ENCODE assay signal across 9 mouse cellular contexts in genomic region chr2:168025174-168025573, GRCm38 (mm10). TPM values are rescaled to one million over a fixed set of nuclear protein-coding genes. Genes with fewer than 3 reads are reported as not detected.
A peak's percentile ranks its signal among the peaks of the same experiment; 100 is the strongest.
DNase-seq lines count a peak whose midpoint lies in the region; ATAC-seq lines count a peak whose summit lies in the region.
"Had no signal": no experiment of that assay in that cellular context is flagged by ENCODE, and none has a peak within 500 bp of the region (broad histone marks: within the 10 kb centered on the region; RNA-seq: fewer than 3 reads in every experiment).

No protein-coding gene starts in this region.

- H3K4me1 ChIP-seq in liver, embryonic 12.5 days, result peaks cover 21% of the 10 kb centered on the region
- H3K4me1 ChIP-seq: midbrain, embryonic 12.5 days had no signal

- no peak overlapping the region for H3K4me3 ChIP-seq in liver, embryonic 12.5 days
- H3K4me3 ChIP-seq: midbrain, embryonic 12.5 days had no signal

- no peak overlapping the region for H3K9ac ChIP-seq in liver, embryonic 12.5 days
- H3K9ac ChIP-seq: midbrain, embryonic 12.5 days had no signal

- H3K9me3 ChIP-seq in liver, embryonic 12.5 days (replicated peaks), result peaks cover 8% of the 10 kb centered on the region
- H3K9me3 ChIP-seq: midbrain, embryonic 12.5 days had no signal

- H3K4me2 ChIP-seq in liver, embryonic 12.5 days, result no peak overlapping the region
- H3K4me2 ChIP-seq: midbrain, embryonic 12.5 days had no signal

- H3K36me3 ChIP-seq in liver, embryonic 12.5 days, result 0 out of 2 replicates have a peak, but pooled peaks cover 3% of the 10 kb centered on the region
- H3K36me3 ChIP-seq: midbrain, embryonic 12.5 days had no signal

- H3K27ac ChIP-seq in liver, embryonic 12.5 days, result peak overlapping the region; percentile 9; the same call in 1 of the 2 replicates
- H3K27ac ChIP-seq: midbrain, embryonic 12.5 days had no signal

- H3K27me3 ChIP-seq in liver, embryonic 12.5 days (replicated peaks), result no peaks in the 10 kb centered on the region
- H3K27me3 ChIP-seq: midbrain, embryonic 12.5 days had no signal

- no peak for DNase-seq in liver
- DNase-seq in heart, postnatal 4 days, result peak; percentile 70
- DNase-seq in left cerebral cortex, adult 9 months (ENCODE audit: low spot score in 2 of 2), result peak; percentile 58 to 79
- DNase-seq in skeletal muscle tissue, adult 2 months (ENCODE audit: low read depth, low spot score), result peak; percentile 36
- DNase-seq in natural killer cell, adult 2 months (ENCODE audit: low spot score in 2 of 2), result no peak
- no peak for DNase-seq in embryo, embryonic 9.5 days (ENCODE audit: extremely low spot score)
- DNase-seq in thymus, postnatal 0 days (ENCODE audit: low spot score), result no peak

- WGBS in liver, embryonic 12.5 days (ENCODE audit: insufficient replicate concordance), result 76% methylated on average over 12 of the region's 12 CpGs

- ATAC-seq in liver, embryonic 12.5 days, result no peak

RNA-seq across cellular contexts. Expression of gene Ripor3, which starts 14.8 kb away (rescaled TPM):
- polyA plus RNA-seq in liver, embryonic 12.5 days (2016; fragmentation: Nextera tagmentation; extraction: Ambion mirVana), result 2.4 and 2.9 TPM in 2 replicates
- total RNA-seq in heart, postnatal 4 days (2021), result under 1 TPM; 0.45 to 0.91 TPM
- polyA plus RNA-seq in thymus, postnatal 0 days (2015; fragmentation: Nextera tagmentation; extraction: Ambion mirVana), result 0.18 and 0.30 TPM in 2 replicates

RNA-seq across cellular contexts. Expression of gene Pard6b, which starts 55.6 kb away (rescaled TPM):
- 4.5 and 4.9 TPM in 2 replicates for polyA plus RNA-seq in liver, embryonic 12.5 days (2016; fragmentation: Nextera tagmentation; extraction: Ambion mirVana)
- total RNA-seq in heart, postnatal 4 days (2021), result 1 to 10 TPM; 4.0 to 4.5 TPM
- polyA plus RNA-seq in thymus, postnatal 0 days (2015; fragmentation: Nextera tagmentation; extraction: Ambion mirVana), result 3.1 and 3.4 TPM in 2 replicates

Comparison
In these comparisons a context has a peak if more than half of its experiments do, and no peak if none do; other contexts are left out.
1. DNase-seq: peak in heart, postnatal 4 days (single experiment), left cerebral cortex, adult 9 months (2 of 2) and skeletal muscle tissue, adult 2 months (single experiment); none in liver (single experiment), natural killer cell, adult 2 months (0 of 2), embryo, embryonic 9.5 days (single experiment) and thymus, postnatal 0 days (single experiment).